Mouse (Mus musculus): ENCODE measurements around the gene Nhlrc2.

The Nhlrc2 gene

DNA sequence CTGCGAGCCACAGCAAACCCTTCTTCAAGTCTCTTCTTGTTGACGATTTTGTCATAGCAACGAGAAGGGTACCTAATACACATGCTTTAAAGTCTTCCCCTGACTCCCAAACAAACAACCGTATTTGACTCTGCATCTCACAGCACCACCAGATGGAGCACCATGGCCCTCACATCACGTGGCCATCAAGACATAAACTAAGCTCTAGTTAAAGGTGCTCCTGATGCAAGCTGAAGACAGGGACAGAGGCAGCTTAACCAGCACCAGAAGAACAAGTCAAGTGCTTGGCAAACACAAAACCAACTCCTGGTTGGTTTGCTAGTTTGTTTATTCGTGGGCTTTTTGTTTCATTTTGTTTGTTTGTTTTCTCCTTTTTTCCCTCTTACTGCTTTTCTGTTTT is 17.3 kb downstream of the Nhlrc2 start:
- no peak for DNase-seq (ENCODE audit: low spot score)

DNA sequence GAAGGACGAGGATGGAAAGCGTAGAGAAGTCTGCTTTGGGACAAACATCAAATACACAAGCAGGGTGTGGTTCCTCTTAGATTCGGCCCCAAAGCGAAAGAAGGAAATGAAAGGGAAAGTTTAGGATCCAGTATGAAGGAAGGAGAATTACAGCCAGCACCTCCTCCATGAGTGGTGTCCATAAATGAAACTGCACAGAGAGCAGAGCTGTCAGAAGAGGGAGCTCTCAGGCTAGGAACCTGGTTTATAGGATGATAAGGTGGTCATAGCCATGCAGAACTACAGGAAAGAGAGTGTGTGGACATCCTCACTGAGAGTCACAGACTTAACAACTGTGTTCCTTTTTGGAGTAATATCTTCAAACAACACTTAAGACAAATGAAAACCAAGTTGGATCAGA is 18.0 kb downstream of the Nhlrc2 start:
- DNase-seq (ENCODE audit: low spot score): peak; percentile 87

DNA sequence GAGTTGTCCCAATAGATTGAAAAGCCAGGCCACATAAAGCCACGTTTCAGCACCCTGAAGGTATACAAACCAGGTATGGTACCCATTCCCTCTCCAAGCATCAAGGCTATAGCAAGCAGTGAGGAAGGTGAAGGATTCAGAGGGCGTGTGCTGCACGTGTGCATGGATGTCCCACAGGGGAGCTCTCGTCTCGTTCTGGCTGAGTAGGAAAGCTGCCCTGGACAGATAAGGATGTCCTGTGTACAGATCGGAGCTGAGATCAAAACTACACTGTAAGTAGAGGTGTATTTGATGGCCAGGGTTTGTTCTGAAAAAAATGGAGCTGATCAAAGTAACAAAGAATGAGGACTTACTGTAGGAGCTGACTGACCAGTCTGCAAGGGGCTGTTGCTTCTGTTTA is 18.9 kb downstream of the Nhlrc2 start:
- DNase-seq (ENCODE audit: low spot score): peak; percentile 54

DNA sequence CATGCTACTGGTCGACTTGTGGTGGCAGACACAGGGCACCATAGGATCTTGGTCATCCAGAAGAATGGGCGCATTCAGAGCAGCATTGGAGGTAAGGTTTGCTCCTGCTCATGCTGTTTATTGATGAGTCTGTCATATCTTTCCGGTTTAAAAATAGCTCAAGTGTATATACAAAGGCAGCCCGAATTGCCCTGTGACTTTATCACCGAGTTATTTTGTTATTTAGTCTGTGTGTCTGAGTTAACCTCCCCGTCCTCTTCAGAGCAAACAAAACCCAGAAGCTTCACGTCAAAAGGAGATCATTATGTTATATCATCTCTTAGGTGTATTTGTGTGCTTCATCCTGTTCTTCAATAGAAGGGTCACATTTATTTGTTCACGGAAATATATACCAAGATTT is 22.7 kb downstream of the Nhlrc2 start:
- no peak for DNase-seq (ENCODE audit: low spot score)

DNA sequence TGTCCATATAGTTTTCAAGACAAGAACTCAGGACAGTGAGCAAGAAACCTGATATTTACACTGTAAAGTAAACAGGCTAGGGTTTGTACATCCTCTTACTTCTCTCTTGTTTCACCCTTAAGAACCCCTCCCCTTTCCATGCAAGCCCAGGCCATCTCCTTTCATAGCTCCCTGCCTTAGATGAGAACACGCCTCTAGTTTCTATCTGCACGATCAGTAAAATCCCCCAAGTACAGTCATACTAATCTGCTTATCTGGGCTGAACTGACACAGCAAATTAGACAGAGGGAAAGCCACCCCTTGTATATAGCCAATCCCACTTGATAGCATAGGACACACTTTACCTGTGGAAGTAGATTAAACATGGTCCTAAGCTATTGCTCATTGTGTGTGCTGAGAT is 23.2 kb downstream of the Nhlrc2 start:
- no peak for DNase-seq (ENCODE audit: low spot score)

DNA sequence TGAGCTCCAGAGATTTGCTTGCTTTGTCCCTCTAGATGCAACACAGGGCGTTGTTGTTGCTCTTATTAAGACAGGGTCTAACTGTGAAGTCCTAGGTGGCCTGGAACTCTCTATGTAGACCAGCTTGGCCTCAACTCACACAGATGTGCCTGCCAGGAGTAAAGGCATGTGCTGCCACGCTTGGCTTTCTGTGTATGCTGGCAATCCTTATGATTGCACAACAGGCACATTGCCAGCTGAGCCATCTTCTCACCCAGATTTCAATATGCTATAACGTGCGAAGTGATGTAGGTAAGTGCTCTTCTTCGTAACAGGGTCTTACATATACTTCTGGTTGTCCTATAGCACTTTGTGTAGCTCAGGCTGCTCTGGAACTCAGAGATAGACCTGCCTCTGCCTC is 23.9 kb downstream of the Nhlrc2 start:
- DNase-seq (ENCODE audit: low spot score): no peak

DNA sequence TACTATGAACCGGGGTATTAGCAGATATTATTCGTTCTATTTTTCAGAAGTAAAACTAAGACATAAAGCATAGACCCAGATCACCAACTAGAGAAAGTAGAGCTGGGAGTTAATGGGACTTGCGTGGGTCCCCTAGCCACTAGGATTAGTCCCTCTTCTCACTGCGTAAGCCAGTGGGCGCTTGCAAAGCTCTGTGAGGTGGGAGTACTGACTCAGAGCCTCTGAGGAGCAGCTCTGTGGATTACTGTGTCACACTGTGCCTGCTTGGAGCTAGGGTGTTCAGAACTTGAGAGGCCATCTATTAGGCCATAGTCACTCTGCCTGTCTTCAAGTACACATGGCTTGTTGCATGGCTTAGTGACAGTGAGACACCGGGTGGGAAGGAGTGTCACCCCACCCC is 25.1 kb downstream of the Nhlrc2 start:
- no peak for DNase-seq (ENCODE audit: low spot score)

DNA sequence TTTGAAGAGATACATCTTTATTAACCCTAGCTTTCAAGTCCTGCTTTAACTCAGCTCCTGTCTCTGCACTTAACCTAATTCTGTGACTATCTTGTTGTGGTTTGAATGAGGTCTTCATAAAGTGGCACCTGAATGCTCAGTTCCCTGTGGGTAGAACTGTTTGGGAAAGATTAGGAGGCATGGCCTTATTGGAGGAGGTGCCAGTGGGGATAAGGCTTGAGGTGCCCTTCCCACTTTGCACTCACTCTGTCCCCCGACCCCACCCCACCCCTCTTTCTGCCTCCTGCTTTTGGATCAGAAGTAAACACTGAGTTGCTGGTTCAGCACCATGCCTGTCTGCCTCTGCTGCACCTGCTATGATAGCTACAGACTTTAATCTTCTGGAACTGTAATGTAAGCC is 29.7 kb downstream of the Nhlrc2 start:
- DNase-seq (ENCODE audit: low spot score): no peak

DNA sequence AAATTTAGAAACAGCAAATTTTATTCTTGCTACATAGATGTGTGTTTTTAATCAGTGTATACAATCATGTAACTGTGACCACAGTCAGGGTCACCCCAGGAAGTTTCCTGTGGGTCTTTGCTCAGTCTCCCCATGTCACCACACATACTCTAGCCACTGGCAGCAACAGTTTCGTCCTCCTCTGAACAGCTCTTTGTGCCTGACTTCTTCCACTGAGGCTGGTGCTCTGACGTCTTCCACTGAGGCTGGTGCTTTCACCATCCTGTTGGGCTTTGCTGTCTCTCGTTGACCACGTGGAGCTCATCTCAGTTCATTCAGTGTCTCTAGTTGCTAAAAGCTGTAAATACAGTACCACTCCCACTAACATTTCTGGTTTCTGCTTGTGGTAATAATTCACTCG is 33.9 kb downstream of the Nhlrc2 start:
- DNase-seq (ENCODE audit: low spot score): no peak

DNA sequence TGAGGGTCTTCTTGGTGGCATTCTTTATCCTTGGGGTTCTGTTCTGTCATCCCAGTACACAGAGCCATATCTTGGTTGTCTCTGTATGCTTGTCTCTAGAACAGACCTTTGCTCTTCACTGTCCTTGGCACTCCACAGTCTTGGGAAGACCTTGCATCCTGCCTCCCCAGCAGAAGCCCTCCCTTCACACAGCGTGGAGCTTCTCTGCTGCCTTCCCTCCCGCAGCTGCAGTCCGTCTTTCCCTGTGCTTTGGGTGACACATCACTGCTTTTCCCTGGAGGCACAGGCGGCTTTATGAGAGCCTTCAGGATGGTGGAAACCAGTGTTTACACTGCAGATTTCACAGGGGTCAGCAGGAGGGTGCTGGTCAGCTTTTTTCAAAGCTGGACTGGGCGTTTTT is 35.7 kb downstream of the Nhlrc2 start:
- DNase-seq (ENCODE audit: low spot score): no peak

DNA sequence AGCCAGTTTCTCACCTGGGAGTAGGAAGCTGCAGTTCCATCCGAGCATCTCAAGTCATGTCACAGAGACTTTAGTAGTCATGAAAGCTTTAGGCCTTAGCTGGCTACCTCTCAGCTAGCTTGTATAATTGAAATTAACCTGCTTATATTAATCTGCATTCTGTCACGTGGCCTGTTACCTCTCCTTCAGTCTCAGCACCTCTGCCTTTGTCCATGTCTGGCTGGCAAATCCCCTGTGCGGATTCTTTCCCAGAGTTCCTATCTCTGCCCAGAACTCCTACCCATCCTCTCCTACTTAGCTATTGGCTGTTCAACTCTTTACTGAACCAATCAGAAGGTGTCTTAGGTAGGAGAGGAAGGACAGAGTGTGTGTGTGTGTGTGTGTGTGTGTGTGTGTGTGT is 36.2 kb downstream of the Nhlrc2 start:
- no peak for DNase-seq (ENCODE audit: low spot score)

DNA sequence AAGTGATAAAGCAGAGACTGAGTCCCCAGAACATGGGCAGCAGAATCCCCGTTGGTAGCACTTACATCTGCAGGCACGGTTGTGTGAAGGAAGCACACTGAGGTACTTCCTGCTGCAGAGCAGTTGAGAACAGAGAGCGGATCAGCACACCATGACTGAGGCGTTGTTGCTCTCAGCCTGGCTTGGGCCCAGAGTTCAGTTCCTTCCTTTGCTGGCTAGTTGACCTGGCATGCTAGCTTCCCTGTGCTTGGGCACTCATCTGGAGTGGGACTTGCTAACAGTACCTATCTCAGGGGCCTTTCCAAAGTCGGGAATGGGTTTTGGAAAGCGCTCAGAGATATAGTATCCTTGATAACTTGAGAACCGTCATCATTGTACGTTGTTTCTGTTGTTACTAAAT is 38.3 kb downstream of the Nhlrc2 start:
- DNase-seq (ENCODE audit: low spot score): peak; percentile 38

DNA sequence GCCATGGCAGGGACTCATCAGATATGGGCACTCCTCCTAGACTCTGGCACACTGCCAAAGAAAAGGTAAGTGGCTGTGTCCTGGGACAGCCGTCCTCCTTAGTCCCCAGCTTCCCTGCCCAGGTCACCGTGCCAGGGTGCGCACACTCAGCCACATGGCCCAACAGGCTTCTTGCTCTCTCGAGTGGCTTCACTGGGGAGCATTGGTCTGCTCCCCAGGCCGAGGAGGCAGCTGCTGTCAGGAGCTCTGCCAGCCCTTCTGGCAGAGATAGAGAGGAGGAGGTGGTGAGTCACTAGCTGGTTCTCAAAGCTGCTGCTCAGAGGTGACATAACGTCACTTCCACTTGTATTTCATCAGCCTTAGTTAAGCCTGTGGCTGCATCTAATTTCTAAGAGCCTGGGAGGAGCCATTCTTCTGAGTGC is 40.2 kb downstream of the Nhlrc2 start:
- DNase-seq (ENCODE audit: low spot score): peak; percentile 84

DNA sequence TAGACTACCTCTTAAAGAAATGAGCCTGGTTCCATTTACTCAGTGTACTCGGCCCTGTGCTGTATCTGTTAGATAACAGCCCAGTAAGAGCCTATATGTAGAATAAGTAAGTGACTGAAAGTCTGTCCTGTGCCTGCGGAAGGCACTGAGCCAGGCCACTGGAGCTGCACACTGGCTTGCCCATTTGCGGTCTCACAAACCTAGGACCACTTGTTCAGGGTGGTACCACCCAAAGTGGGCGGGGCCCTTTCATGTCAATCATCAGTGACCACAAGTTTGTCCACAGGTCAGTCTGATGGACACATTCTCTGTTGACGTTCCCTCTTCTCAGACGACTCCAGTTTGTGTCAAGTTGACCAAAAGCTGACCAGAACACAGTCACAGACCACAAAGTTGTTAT is 40.9 kb downstream of the Nhlrc2 start:
- no peak for DNase-seq (ENCODE audit: low spot score)

DNA sequence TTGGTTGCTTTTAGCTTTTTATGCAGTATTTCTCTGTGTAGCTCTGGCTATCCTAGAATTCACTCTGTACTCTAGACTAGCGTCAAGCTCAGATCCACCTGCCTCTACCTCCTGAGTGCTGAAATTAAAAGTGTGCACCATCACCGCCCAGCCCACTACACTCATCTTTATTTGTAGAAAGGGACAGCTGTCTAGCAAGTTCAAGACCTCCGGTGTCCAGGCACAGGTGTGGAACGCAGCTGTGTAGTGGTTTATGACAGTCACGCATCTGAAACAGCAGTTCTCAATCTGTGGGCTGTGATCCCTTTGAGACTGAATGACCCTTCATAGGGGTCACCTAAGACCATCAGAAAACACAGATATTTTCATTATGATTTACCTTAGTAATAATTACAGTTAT is 41.4 kb downstream of the Nhlrc2 start:
- DNase-seq (ENCODE audit: low spot score): no peak

DNA sequence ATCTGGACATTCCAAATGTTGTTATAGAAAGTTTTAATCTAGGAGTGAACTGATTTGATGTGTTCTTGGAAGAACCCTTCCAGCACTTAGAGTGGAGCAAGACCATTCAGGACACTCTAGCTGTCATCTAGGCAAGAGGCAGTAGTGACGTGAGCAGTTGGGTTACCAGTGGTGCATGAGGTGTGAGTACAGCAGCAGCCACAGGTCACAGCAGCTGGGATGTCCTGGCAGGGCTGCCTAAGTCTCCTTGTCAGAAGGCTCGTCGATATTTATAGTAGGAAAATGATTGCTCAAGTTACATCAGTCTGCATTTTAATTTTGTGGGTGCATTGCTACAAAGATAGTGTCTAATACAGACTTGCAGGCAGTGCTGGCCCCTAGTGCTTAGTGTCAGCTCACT is 42.2 kb downstream of the Nhlrc2 start:
- DNase-seq (ENCODE audit: low spot score): no peak

DNA sequence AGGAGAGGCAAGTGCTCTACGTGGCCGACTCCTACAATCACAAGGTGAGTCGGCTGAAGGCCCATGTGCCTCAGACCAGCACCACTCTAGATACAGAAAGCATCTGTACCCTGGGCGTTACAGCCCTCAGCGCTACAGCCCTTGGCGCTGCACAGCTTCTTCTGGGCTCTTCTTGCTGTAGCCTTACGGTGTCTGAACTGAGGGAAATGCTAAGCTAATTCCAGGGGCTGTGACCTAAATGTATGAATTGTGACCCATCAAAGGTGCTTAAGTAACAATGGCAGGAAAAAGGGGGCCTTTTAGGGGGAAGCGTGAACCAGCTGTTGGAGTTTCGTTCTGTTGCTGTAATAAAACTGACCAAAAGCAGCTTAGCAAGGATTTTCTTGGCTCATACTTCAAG is 44.4 kb downstream of the Nhlrc2 start:
- DNase-seq (ENCODE audit: low spot score): no peak

DNA sequence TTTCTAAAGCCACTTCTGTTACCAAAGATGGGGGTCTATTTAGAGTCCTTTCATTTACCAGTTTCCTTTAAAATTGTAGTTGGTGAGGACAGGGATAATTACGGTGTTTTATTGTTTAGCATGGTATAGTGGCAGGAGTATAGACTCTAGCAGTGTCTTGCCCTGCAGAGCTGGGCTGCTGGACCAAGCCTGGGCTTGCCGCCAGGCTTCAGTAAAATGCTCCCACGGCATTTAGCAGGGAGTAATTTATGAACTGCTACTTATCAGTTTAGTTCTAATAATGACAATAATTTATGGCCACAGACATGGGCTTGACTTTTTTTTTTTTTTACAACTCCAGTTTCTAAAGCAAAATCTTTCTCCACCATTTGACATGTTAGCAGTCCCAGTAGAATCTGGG is 51.9 kb downstream of the Nhlrc2 start:
- DNase-seq (ENCODE audit: low spot score): no peak

DNA sequence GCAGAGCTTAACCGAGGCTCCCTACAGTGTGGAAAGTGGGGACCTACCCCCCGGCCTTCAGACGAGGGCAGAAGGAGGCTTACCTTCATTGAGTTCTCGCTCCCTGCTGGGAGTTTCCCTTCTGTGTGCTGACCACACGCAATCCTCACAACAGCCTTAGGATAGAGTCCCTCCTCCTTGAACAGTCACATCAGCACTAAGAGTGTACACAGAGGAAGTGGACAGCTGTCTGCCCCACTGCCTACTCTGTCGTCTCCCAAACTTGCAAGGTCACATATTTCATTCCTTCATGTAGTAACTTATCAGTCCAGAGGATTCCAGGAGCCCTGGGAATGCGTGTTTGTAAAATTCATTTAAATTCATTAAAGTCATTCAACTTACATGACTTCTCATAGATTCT is 52.7 kb downstream of the Nhlrc2 start:
- DNase-seq (ENCODE audit: low spot score): no peak

DNA sequence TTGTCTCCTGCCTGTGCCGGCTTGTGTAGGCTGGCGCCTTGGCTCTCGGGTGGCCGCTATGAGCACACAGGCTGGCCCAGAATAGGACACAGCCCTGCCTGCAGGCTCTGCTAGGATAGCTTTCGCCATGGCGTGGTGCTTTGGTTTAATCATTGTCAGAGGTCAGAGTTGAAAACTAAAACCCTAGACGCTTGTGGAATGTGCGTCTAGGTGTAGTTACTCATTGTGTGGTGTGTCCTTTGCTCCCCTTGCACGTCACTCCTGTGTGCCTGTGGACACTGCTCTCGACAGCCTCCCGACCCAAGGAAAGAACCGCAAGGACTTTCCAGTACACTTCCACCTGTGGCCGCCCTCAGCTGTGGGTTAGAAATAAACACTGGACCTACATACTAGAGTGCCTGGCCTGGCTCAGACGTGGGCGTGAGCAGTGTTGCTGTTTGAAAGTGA is 53.9 kb downstream of the Nhlrc2 start:
- DNase-seq (ENCODE audit: low spot score): peak; percentile 69

DNA sequence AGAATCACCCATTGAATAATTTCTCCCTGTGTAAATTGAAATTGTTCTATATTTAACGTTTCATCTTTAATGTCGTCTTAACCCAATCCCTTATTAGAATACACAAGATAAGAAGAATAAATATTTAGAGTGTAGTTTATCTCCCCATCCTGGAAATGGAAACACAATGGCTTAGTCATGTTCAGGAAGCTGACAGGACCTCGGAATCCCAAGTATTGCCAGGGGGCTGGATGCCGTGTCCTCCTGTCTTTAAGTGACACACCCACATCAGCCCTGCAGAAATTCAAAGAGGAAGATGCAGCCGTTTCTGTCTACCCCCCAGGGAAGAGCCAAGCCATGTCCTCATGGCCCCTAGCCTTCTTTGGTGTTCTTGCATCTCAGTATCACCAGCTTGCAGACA is 60.9 kb downstream of the Nhlrc2 start:
- peak; percentile 70 for DNase-seq (ENCODE audit: low spot score)

DNA sequence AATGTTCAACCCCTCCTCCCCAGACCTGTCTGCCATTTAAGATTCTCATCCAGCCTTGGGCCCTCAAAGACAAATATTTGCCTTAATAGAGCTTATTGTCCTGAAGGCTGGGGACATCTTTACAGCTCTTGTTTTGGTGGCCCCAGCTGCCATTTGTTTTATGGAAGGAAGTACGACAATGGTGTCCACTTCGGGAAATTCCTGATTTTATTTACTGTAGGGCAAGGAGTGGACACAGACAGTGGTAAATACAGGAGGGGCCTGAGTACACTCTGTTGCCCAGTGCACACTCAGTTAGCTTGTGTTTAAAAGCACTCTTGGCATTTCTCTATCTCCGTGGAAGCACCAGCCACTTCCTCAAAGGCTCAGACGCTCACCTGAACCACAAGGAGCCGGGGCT is 66.1 kb downstream of the Nhlrc2 start:
- DNase-seq (ENCODE audit: low spot score): peak; percentile 62

DNA sequence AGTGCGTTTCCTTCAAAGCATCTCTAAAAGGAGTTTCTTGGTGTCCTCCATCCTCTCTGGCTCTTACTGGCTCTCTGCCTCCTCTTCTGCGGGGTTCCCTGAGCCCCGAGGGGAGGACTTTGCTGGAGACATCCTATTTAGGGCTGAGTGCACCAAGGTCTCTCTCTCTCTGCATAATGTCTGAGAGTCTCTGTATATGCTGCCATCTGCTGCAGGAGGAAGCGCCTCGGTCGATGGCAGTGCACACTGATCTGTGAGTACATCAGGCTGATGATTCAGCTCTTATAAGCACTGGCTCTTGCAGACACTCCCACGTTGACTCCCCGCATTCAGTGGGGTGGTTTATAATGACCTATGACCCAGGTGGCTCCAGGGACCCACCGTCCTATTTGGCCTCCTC is 70.8 kb downstream of the Nhlrc2 start:
- DNase-seq (ENCODE audit: low spot score): no peak

DNA sequence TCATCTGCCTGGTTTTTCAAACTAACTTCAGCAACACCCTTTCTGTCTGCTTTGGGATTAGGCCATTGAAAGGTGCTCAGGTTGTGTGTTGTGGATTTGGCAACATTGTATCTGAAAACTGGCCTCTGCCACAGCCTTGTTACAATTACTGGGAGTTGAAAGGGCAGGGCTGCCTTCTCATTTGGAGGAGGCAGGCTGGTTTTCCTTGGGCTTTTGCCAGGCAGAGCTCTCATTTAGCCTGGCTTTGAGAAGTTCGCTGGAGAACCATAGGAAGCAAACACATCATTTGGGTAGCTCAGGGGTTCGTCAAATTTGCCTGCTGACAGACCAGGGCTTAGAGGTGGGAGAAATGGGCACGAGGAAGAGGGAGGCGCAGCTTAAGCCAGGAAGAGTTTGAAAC is 71.5 kb downstream of the Nhlrc2 start:
- DNase-seq (ENCODE audit: low spot score): peak; percentile 37

DNA sequence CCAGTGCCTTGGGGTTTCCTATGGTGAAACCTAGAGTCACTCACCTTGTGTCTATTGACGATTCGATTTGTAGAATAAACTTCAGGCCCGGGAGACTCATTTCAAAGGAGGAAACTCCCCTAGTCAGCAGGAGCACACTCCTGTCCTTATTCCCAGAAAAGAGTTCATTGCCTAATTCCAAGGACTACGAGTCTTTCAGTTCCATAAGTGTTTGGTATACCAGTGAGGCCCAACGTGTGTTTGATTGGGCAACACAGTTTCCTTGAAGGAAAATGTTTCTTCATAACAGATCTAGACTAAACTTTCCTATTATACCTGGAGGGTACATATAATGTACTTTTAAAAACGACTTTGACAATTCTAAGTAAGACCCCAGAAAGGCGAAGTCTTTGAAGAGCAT is 73.8 kb downstream of the Nhlrc2 start:
- DNase-seq (ENCODE audit: low spot score): no peak

Measured in lung, postnatal 25 days (tissue).